Mouse (Mus musculus): ENCODE data around the gene Dnajb6. TPM values are rescaled to one million over a fixed set of nuclear protein-coding genes. Genes with fewer than 3 reads are reported as not detected.

Dnajb6 gene
- total and polyA plus RNA-seq, 3 experiments: 61.1 to 196 (median 140) TPM

DNA sequence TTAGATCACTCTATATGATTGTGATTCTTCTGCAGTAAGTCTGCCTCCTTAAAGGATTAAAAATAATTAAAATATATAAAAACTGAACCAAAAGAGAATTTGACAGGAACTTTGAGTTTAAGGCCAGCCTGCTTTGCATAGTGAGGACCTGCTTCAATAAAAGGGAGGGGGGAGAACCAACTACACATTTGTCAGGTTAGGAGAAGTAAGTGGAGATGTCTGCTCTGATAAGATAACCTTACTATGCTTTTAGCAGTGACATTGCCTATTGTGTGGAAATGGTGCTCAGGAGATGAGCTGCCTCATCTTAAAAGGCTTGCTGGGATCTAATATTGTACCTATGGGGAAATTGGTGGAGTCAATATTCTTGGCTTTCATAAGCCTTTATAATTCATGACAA lies 17.4 kb downstream of the Dnajb6 start:
- H3K4me2 ChIP-seq (ENCODE audit: insufficient read depth, low read depth, poor library complexity, severe bottlenecking): no peak overlapping the region
- in situ Hi-C loops (cut with MboI; ENCODE audit: low pct_ligation_motif_present, low pct_unique_long_range_greater_than_20kb, low sequenced_read_pairs): no loop called here
- DNase-seq (ENCODE audit: extremely low read depth): no peak
- H3K27me3 ChIP-seq (replicated peaks): no peaks in the 10 kb centered on the region
- H3K36me3 ChIP-seq (replicated peaks in 1 of 2; ENCODE audit: control insufficient read depth in 1 of 2, insufficient read depth in 1 of 2, low read length in 1 of 2): peaks cover 51 to 93% of the 10 kb centered on the region in 2 experiments
- no peak overlapping the region for H3K4me3 ChIP-seq (replicated peaks in 1 of 3; ENCODE audit: low read depth in 2 of 3, low read length in 2 of 3, poor library complexity in 1 of 3)
- H3K79me2 ChIP-seq (replicated peaks; ENCODE audit: control insufficient read depth, extremely low read depth, insufficient read depth, poor library complexity, severe bottlenecking): peaks cover 13% of the 10 kb centered on the region
- no peak overlapping the region for H3K9ac ChIP-seq (ENCODE audit: insufficient read depth, low read depth)
- no peaks in the 10 kb centered on the region for H3K9me3 ChIP-seq (replicated peaks; ENCODE audit: low read length)
- no peak overlapping the region for H3K27ac ChIP-seq (ENCODE audit: insufficient read depth, low read depth)
- no peak for TF ChIP-seq CHD2 (IDR thresholded peaks at IDR 0.05; ENCODE audit: low read length)
- no peak for TF ChIP-seq PAX5 (IDR thresholded peaks at IDR 0.05; ENCODE audit: low read length)
- no peak for TF ChIP-seq USF2 (conservative IDR thresholded peaks at IDR 0.05; ENCODE audit: low read depth, low read length)
- TF ChIP-seq MAZ (IDR thresholded peaks at IDR 0.05; ENCODE audit: low read depth, low read length): no peak
- TF ChIP-seq MAX (IDR thresholded peaks at IDR 0.05; ENCODE audit: low read length): no peak
- no peak for TF ChIP-seq MXI1 (IDR thresholded peaks at IDR 0.05; ENCODE audit: low read depth, low read length)
- no peak for TF ChIP-seq RAD21 (IDR thresholded peaks at IDR 0.05; ENCODE audit: low read depth, low read length)
- no peak for TF ChIP-seq ZC3H11A (IDR thresholded peaks at IDR 0.05; ENCODE audit: low read depth, low read length)
- no peak for TF ChIP-seq MEF2A (IDR thresholded peaks at IDR 0.05; ENCODE audit: borderline replicate concordance, low read depth, low read length)
- no peak for TF ChIP-seq NELFE (IDR thresholded peaks at IDR 0.05; ENCODE audit: low read depth, low read length)
- TF ChIP-seq NRF1 (IDR thresholded peaks at IDR 0.05; ENCODE audit: low read depth, low read length): no peak
- no peak for TF ChIP-seq ZKSCAN1 (IDR thresholded peaks at IDR 0.05; ENCODE audit: borderline replicate concordance, low read depth, low read length)
- TF ChIP-seq IRF4 (IDR thresholded peaks at IDR 0.05; ENCODE audit: low read depth, low read length): no peak
- no peak for TF ChIP-seq MAFK (IDR thresholded peaks at IDR 0.05; ENCODE audit: insufficient replicate concordance, low read length)
- no peak for TF ChIP-seq POLR2AphosphoS2 (IDR thresholded peaks at IDR 0.05; ENCODE audit: low read depth, low read length)
- no peak for TF ChIP-seq USF1 (IDR thresholded peaks at IDR 0.05; ENCODE audit: low read depth, low read length)
- TF ChIP-seq HCFC1 (IDR thresholded peaks at IDR 0.05; ENCODE audit: low read depth, low read length): no peak
- dilution Hi-C loops (cut with MboI; ENCODE audit: extremely low pct_ligation_motif_present, extremely low pct_unique_long_range_greater_than_20kb, low sequenced_read_pairs): no loop called here
- no peaks in the 10 kb centered on the region for H3K4me1 ChIP-seq (ENCODE audit: control insufficient read depth in 1 of 2, insufficient read depth in 2 of 2)

DNA sequence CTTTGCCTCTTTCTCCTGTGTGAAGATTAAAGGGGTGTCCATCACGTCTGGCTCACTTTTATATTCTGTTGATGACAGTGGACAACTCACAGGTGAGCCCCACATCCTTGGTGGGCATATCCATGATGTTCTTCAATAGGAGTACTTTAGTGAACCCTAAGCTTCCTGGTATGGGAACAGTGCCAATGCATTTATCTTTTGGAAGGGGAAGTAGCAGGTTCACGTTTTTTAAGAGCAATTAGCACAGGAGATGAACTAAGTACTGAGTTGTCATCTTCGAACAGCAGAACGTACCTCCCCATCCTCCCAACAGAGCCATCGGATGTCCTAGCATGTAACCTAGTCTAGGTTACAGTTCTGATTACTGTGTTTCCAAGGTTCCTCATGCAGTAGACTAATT lies 23.8 kb downstream of the Dnajb6 start:
- in situ Hi-C loops (cut with MboI; ENCODE audit: low pct_ligation_motif_present, low pct_unique_long_range_greater_than_20kb, low sequenced_read_pairs): no loop called here
- no peaks in the 10 kb centered on the region for H3K4me1 ChIP-seq (ENCODE audit: control insufficient read depth in 1 of 2, insufficient read depth in 2 of 2)
- DNase-seq (ENCODE audit: extremely low read depth): no peak
- no peak for TF ChIP-seq MEF2A (IDR thresholded peaks at IDR 0.05; ENCODE audit: borderline replicate concordance, low read depth, low read length)
- no peaks in the 10 kb centered on the region for H3K27me3 ChIP-seq (replicated peaks)
- H3K79me2 ChIP-seq (replicated peaks; ENCODE audit: control insufficient read depth, extremely low read depth, insufficient read depth, poor library complexity, severe bottlenecking): 0 out of 2 replicates have a peak, but pooled peaks cover 3% of the 10 kb centered on the region
- dilution Hi-C loops (cut with MboI; ENCODE audit: extremely low pct_ligation_motif_present, extremely low pct_unique_long_range_greater_than_20kb, low sequenced_read_pairs): no loop called here
- no peak overlapping the region for H3K9ac ChIP-seq (ENCODE audit: insufficient read depth, low read depth)
- peaks cover 47 to 90% of the 10 kb centered on the region in 2 experiments for H3K36me3 ChIP-seq (replicated peaks in 1 of 2; ENCODE audit: control insufficient read depth in 1 of 2, insufficient read depth in 1 of 2, low read length in 1 of 2)
- H3K4me3 ChIP-seq (replicated peaks in 1 of 3; ENCODE audit: low read depth in 2 of 3, low read length in 2 of 3, poor library complexity in 1 of 3): no peak overlapping the region
- no peak overlapping the region for H3K4me2 ChIP-seq (ENCODE audit: insufficient read depth, low read depth, poor library complexity, severe bottlenecking)
- no peaks in the 10 kb centered on the region for H3K9me3 ChIP-seq (replicated peaks; ENCODE audit: low read length)
- no peak overlapping the region for H3K27ac ChIP-seq (ENCODE audit: insufficient read depth, low read depth)

Data from CH12.LX (cell line).